Mouse (Mus musculus) kidney, adult 2 months (tissue): ENCODE data around the gene P3h3.

Source experiments
- CTCF ChIP-seq: fragments of 200-500 bp; conservative IDR thresholded peaks from 2 replicates; pipeline ENCODE4 v1.5.1; 2011; ENCODE audit warnings: low read depth, mild to moderate bottlenecking, control low read depth, low read length, moderate library complexity, mixed read lengths; ENCODE audit not compliant: insufficient read depth, insufficient read length
- POLR2A ChIP-seq: fragments of 200-500 bp; IDR thresholded peaks from one replicate; pipeline ENCODE4 v1.6.1; 2011; ENCODE audit warnings: low read depth, low read length, control low read depth

- no peak for TF ChIP-seq CTCF
- no peak for TF ChIP-seq POLR2A
These were observed 43.1 kb downstream of the P3h3 start for GRCm38 (mm10) chr6:124814448-124814847.
